Mouse (Mus musculus) adrenal gland, postnatal 0 days (tissue): ENCODE results near the gene Abcc12. TPM values are rescaled to one million over a fixed set of nuclear protein-coding genes. Genes with fewer than 3 reads are reported as not detected.

ENCODE experiments used
- microRNA-seq: library from miRNA; unstranded; fragments of <30 nt; microRNA quantifications from one replicate; pipeline ENCODE4, GENCODE M21; 2016; ENCODE audit warnings: borderline replicate concordance; ENCODE audit not compliant: insufficient number of aligned reads
- polyA plus RNA-seq: library from polyadenylated mRNA; unstranded; fragments of >200 nt; fragmentation: Nextera tagmentation; extraction: Ambion mirVana; gene quantifications from 2 replicates; pipeline ENCODE4 v1.2.1, GENCODE M21; 2015

Gene Abcc12
- polyA plus RNA-seq: not detected in 2 replicates

GRCm38 (mm10) chr8:86580458-86580857 is at the start of gene Abcc12:
Gene Abcc12, minus strand, starts transcription at chr8:86580686.

GRCm38 (mm10) chr8:86623911-86624731 is 43.6 kb upstream of the Abcc12 start, which contains the start of gene Lonp2:
Gene Lonp2, plus strand, starts transcription at chr8:86624043.

Small RNA genes within 50 kb of the gene (microRNA-seq; reads per million reads assigned to microRNA genes)
- not detected for gene Gm44348

Other genes with a start within 250 kb of the Abcc12 start
- 65.1 and 87.0 TPM in 2 replicates for gene Lonp2, start 43.4 kb upstream of the Abcc12 start, polyA plus RNA-seq
- 7.7 and 8.8 TPM in 2 replicates for gene Gm10638, start 165.0 kb upstream of the Abcc12 start, polyA plus RNA-seq
- 44.9 and 45.7 TPM in 2 replicates for gene Siah1a, start 165.2 kb upstream of the Abcc12 start, polyA plus RNA-seq